Mouse (Mus musculus) kidney, adult 9 months (tissue): ENCODE data around the gene Ifitm6.
"Not testable (repeated sequence)": the region's sequence is repeated elsewhere in the genome, so short reads cannot be mapped to it uniquely, and the experiment has no call there.

Source experiments
- DNase-seq: peaks from one replicate; pipeline ENCODE4 v3.0.0; 2022

Gene Ifitm6

DNA sequence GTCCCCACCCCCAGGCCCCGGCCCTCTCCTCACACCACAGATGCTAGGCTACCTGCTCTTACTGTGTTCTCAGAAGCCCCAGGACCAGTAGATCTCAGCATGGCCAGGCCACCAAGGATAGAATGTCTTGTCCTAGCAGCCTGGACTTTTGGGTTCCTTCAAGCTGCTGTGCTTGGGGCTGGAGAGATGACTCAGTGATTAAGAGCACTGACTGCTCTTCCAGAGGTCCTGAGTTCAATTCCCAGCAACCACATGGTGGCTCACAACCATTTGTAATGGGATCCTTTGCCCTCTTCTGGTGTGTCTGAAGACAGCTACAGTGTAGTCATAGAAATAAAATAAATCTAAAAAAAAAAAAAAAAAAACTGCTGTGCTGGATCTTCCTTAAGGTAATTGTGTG, at the start of gene Ifitm6:
Gene Ifitm6 (minus strand): TSS at position 101 of the 400 bp plus-strand sequence.
- DNase-seq: not testable (repeated sequence)

- peak; percentile 74 for DNase-seq
These were observed 46.9 kb upstream of the Ifitm6 start for GRCm38 (mm10) chr7:141064576-141064975.

DNA sequence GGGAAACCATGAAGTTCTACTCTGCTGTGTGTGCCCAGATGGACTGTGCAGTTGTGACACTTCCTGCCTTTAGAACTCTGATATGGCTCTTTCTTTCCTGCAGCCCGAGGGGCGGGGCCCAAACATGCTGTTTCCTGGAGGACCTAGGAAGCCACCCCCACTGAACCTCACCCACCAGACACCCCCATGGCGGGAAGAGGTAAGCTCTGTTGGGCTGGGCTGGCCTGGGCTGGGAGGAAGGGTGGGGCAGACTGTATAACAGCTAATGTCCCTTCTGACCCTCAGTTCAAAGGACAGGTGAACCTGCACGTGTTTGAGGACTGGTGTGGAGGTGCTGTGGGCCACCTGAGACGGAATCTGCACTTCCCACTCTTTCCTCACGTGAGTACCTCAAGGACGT, 46.5 kb upstream of the Ifitm6 start:
- peak; percentile 56 for DNase-seq

DNA sequence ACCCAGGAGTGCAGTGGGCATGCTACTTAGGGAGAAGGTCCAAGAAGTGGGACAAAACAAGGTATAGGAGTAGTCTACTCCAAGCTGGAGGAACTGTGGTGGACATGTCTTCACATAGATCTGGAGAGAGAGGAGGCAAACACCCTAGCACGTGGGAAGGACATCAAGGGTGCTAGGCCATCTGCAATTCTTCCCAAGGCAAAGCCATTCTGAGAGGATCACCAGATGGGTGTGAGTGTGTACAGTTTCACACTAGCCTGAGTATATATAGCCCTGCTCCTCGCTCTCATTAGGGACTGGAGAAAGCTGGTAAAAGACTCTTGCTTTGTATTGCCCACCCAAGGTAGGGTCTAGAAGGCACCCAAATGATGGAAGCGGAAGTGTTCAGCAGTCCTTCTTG, 45.6 kb upstream of the Ifitm6 start:
- DNase-seq: no peak

DNA sequence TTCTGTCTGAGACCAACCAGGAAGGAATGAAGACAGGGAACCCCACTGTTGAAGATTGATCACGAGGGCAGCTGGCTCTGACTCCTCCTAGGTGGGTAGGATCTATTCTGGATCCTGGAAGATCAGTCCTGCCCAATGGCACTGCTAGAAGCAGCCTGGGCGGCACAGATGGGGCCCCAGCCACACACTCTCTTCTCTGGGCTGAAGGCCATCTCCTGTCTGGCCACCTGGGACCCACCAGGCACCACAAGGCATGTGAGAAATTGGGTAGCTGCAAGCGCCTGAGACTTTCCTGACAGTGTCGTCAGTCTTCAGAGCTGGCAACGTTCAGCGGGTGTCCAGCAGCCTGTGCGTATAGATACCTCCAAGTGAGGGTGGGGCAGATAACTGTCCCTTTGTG, 44.8 kb upstream of the Ifitm6 start:
- DNase-seq: no peak

GRCm38 (mm10) chr7:141061269-141061692, 43.6 kb upstream of the Ifitm6 start:
- no peak for DNase-seq

DNA sequence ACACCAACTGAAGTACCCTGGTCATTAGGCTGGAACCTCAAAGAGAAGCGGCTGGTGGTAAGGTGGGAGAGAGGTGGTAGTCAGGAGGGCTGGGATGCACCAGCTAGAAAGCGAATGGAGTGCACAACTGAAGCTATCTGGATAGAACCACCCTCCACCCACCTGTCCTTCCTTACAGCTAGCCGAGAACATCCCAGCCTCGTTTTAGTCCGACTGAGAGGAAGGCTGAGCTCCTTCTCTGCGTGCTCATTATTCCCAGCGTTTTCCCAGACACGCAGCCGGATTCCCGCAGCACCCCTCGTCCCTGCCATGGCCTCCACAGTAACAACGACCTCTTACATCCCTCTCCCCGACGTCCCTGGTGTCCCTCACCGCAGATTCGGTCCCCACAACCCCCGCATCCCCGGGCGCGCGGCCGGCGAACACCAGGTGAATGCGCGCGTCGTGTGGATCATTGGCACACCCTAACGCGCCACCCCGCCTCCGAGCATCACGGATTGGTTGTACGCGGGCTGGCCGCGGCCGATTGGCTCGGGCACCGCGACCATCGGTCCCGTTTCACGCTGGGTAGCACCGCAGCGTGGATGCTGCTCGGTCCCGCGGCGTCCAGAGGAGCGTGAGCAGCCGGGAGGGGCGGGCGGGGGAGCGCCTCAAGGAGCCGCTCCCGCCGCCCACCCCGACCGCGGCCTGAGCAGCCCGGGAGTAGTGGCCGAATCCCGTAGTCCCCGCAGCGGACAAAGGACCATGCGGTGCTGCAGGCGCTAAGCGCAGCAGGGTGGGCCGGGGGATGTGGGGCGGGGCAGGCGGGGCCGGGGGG, 42.9 kb upstream of the Ifitm6 start, which contains the start of gene B4galnt4:
Gene B4galnt4 (plus strand): TSS at position 679 of the 817 bp plus-strand sequence.
- no peak for DNase-seq

DNA sequence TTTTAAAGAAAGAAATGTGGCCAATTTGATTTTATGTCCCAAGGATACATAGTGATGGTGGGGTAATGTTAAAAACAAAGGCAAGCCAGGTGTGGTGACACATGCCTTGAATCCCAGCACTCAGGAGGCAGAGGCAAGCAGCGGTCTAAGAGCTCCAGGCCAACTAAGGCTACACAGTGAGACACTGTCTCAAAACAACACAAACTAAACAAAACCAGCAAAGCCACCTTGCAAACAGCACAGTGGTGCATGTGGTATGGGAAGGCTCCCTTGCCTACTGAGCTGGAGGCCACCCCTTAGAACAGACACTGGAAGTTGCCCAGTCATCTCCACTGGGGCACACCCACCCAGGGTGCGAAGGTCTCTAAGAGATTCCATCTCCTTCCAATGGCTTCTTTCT, 42.2 kb upstream of the Ifitm6 start:
- no peak for DNase-seq

DNA sequence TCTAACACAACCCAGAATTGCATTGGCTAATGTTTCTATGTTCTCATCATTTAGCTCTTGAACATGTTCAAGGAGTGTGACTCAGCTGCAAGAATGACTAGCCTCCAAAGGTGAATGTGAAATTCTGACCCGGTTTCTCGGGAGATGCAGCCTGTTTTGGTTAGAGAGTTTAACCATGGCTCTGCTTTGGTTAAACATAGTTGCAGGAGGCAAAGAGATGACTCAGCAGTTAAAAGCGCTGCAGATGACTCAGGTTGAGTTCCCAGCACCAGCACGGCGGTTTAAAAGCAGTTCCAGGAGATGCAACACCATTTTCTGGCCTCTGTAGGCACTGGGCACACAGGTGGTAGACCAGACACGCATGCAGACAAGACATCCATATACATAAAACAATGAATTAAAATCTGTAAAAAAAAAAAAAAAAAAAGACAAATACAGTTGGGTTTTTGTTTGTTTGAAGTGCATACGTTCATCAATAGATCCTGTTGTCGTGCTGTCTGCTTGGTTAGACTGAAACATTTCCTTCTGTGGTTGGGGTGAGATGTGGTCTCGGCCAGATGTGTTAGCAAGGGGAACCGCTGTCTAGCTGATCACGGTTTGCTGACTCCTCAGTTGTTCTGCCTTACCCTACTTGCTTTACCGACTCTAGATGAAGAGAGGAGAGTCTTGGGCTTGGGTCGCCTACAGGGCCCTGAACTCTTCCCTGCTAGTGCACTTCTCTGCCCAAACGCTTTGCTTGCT, 41.0 kb upstream of the Ifitm6 start:
- DNase-seq: no peak

- peak; percentile 52 for DNase-seq
These were observed 39.8 kb upstream of the Ifitm6 start for GRCm38 (mm10) chr7:141057541-141057940.

DNA sequence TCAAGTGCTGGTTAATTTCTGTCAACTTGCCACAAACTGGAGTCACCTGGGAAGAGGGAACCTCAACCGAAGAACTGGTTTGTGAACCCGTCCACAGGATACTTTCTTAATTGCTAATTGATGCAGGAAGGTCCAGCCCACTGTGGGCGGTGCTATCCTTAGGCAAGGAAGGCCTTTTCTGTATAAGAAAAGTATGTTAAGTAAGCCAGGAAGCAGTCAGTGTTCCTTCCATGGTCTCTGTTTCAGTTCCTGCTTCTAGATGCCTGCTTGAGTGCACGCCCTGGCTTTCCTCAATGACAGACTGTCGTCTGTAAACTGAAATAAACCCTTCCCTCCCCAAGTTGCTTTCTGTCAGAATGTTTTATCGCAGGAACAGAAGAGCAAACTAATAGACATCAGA, 39.3 kb upstream of the Ifitm6 start:
- DNase-seq: no peak

- DNase-seq: no peak
These were observed 38.1 kb upstream of the Ifitm6 start for GRCm38 (mm10) chr7:141055785-141056184.

DNA sequence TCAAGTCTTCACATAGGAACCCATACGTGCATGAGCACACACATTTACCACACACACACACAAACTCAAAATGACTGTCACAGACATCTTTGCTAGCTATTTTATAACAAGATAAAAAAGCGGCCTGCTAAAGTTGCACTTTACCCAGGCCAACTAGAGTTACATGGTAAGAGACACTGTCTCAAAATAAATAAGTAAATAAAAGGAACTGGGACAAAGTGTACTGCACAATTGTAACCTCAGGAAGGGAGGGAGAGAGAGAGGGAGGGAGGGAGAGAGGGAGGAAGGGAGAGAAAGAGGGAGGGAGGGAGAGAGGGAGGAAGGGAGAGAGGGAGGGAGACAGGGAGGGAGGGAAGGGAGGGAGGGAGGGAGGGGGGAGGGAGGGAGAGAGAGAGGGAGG, 34.7 kb upstream of the Ifitm6 start:
- peak; percentile 49 for DNase-seq

- DNase-seq: peak; percentile 69
These were observed 34.3 kb upstream of the Ifitm6 start for GRCm38 (mm10) chr7:141052016-141052415.

DNA sequence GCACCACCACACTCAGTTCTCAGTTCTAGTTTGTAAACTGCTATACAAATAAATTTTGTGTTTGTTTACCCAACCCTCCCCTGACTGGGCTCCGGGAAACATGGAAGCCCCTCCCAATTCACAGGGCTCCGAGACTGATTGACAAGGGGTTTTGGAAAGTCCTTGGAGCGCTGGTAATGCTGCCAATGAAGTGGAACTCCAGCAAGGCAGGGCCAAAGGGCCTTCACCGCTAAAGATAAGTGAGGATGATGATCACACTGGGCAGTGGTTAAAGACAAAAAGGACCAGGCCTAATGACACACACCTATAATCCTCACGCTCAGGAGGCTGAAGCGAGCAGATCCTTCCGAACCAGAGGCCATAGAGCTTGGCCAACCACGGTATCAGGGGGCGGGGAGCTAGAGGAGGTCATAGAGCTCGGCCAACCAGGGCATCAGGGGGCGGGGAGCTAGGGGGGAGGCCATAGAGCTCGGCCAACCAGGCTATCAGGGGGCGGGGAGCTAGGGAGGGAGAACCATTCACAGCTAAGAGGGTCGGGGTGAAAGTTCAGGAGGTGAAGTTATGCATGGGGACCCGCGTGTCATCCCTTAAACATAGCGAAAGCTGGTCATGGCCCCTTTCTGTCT, 33.4 kb upstream of the Ifitm6 start:
- DNase-seq: no peak

GRCm38 (mm10) chr7:141049326-141049725, 31.6 kb upstream of the Ifitm6 start:
- no peak for DNase-seq

- peak; percentile 94 for DNase-seq
These were observed 30.8 kb upstream of the Ifitm6 start for GRCm38 (mm10) chr7:141048226-141049218.

GRCm38 (mm10) chr7:141047581-141048225, 30.0 kb upstream of the Ifitm6 start:
- DNase-seq: peak; percentile 77

- DNase-seq: peak; percentile 43
These were observed 29.3 kb upstream of the Ifitm6 start for GRCm38 (mm10) chr7:141046931-141047580.

GRCm38 (mm10) chr7:141042539-141042938, 24.8 kb upstream of the Ifitm6 start:
- no peak for DNase-seq

DNA sequence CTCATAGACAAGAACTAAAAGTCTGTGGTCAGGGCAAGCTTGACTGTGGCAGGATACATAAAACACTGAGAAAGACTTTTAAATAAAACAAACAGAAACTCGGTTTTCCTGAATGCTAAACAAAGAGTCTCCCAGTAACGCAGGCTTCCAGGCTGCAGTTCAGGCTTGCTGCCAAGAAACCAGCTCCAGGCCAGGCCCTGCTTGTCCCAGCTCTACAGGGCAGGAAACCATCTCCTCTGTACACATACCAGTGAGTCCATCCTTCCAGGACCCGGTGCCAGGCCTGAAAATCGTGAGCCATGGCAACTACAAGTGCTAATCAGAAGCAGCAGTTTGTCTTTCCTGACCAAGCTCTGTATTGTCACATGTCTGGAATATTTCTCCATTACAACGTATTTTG, 23.9 kb upstream of the Ifitm6 start:
- DNase-seq: peak; percentile 73
